Mouse (Mus musculus) cerebellum, adult 18-20 months (tissue): ENCODE measurements at regions not wholly inside any gene's neighbourhood (a gene's known extent, or its start where the extent isn't known, plus 50 kb on each side); places are given as distances from the start of the nearest gene placed in this dataset.
A peak's percentile ranks its signal among the peaks of the same experiment; 100 is the strongest.
"Not testable (repeated sequence)": the region's sequence is repeated elsewhere in the genome, so short reads cannot be mapped to it uniquely, and the experiment has no call there.

Source experiments
- DNase-seq, 2 experiments: peaks; one replicate each; pipeline ENCODE4 v3.0.0; 2021

GRCm38 (mm10) chr17:9066633-9067032 is 78.5 kb downstream of the 1700010I14Rik start:
- not testable (repeated sequence) for DNase-seq

GRCm38 (mm10) chr17:9068859-9069602 is 80.9 kb downstream of the 1700010I14Rik start:
- DNase-seq = no peak

GRCm38 (mm10) chr17:9083629-9084028 is 95.5 kb downstream of the 1700010I14Rik start:
- DNase-seq = no peak

- no peak for DNase-seq
Observed at GRCm38 (mm10) chr17:9127866-9128265, 139.7 kb downstream of the 1700010I14Rik start.

GRCm38 (mm10) chr17:9145605-9146223 is 157.6 kb downstream of the 1700010I14Rik start:
- no peak for DNase-seq

GRCm38 (mm10) chr17:9150654-9151053 is 162.5 kb downstream of the 1700010I14Rik start:
- DNase-seq = no peak

- DNase-seq = no peak
Observed at GRCm38 (mm10) chr17:9162148-9162547, 174.0 kb downstream of the 1700010I14Rik start.

- DNase-seq = no peak
Observed at GRCm38 (mm10) chr17:9162676-9163075, 174.5 kb downstream of the 1700010I14Rik start.

- no peak for DNase-seq
Observed at GRCm38 (mm10) chr17:9163285-9163684, 175.2 kb downstream of the 1700010I14Rik start.

- DNase-seq = no peak
Observed at GRCm38 (mm10) chr17:9164501-9164900, 176.4 kb downstream of the 1700010I14Rik start.

- DNase-seq = peak; percentile 76 to 79
Observed at GRCm38 (mm10) chr17:9167161-9167560, 179.0 kb downstream of the 1700010I14Rik start.

GRCm38 (mm10) chr17:9167571-9168201 is 179.6 kb downstream of the 1700010I14Rik start:
- peak; percentile 27 to 53 for DNase-seq

GRCm38 (mm10) chr17:9168411-9168810 is 180.3 kb downstream of the 1700010I14Rik start:
- DNase-seq = peak; percentile 85 to 88

- DNase-seq = peak; percentile 72 to 80
Observed at GRCm38 (mm10) chr17:9169371-9169770, 181.2 kb downstream of the 1700010I14Rik start.

GRCm38 (mm10) chr17:9197160-9197559 is 209.0 kb downstream of the 1700010I14Rik start:
- no peak for DNase-seq

GRCm38 (mm10) chr17:9200386-9200785 is 212.3 kb downstream of the 1700010I14Rik start:
- no peak for DNase-seq

- DNase-seq = no peak
Observed at GRCm38 (mm10) chr17:9202496-9202895, 214.4 kb downstream of the 1700010I14Rik start.

- DNase-seq = no peak
Observed at GRCm38 (mm10) chr17:9210626-9211025, 211.2 kb upstream of the Gm17728 start.

- no peak for DNase-seq
Observed at GRCm38 (mm10) chr17:9223097-9223496, 198.8 kb upstream of the Gm17728 start.

GRCm38 (mm10) chr17:9227872-9228575 is 193.8 kb upstream of the Gm17728 start:
- no peak for DNase-seq

GRCm38 (mm10) chr17:9235141-9235571 is 186.7 kb upstream of the Gm17728 start:
- DNase-seq = peak; percentile 4 to 17

- DNase-seq = peak in 1 of 2 experiments; percentile 16
Observed at GRCm38 (mm10) chr17:9258646-9259170, 163.2 kb upstream of the Gm17728 start.

- DNase-seq = no peak
Observed at GRCm38 (mm10) chr17:9268776-9269175, 153.1 kb upstream of the Gm17728 start.
